Mouse (Mus musculus) CH12.LX (cell line): ENCODE data around the gene Cby1. TPM values are rescaled to one million over a fixed set of nuclear protein-coding genes. Genes with fewer than 3 reads are reported as not detected.

Experiments
- DNase-seq: peaks from one replicate; pipeline ENCODE4 v3.0.0-alpha.2; 2013; ENCODE audit errors: extremely low read depth
- H3K27ac ChIP-seq: 2 replicates; pipeline ENCODE4 v1.5.1; 2012; ENCODE audit warnings: low read depth, mild to moderate bottlenecking, control low read depth, moderate library complexity; ENCODE audit not compliant: insufficient read depth
- H3K27me3 ChIP-seq: replicated peaks from 2 replicates; pipeline ENCODE3; 2012; ENCODE audit warnings: inconsistent platforms
- H3K36me3 ChIP-seq, 2 experiments: replicated peaks in 1 of 2; 2 replicates each; pipeline versions ENCODE3 to v1.6.1; 2012; ENCODE audit warnings: inconsistent platforms in 1 of 2, low read length in 1 of 2, mild to moderate bottlenecking in 1 of 2, mixed read lengths in 1 of 2, moderate library complexity in 1 of 2; ENCODE audit not compliant: control insufficient read depth in 1 of 2, insufficient read depth in 1 of 2
- H3K4me1 ChIP-seq, 2 experiments: 2 replicates each; pipeline ENCODE4 v1.6.1; 2012; ENCODE audit warnings: inconsistent platforms in 1 of 2, moderate library complexity in 1 of 2; ENCODE audit not compliant: insufficient read depth in 2 of 2, control insufficient read depth in 1 of 2
- H3K4me2 ChIP-seq: 2 replicates; pipeline ENCODE4 v1.6.1; 2012; ENCODE audit warnings: low read depth, mild to moderate bottlenecking, control low read depth; ENCODE audit not compliant: poor library complexity, insufficient read depth, severe bottlenecking
- H3K4me3 ChIP-seq, 3 experiments: fragments of 150-350 bp in 1 of 3; sonication (generic) in 1 of 3; replicated peaks in 1 of 3; 2 replicates each; pipeline versions ENCODE3 to v1.5.1; 2011 to 2012; ENCODE audit warnings: low read depth in 2 of 3, low read length in 2 of 3, mild to moderate bottlenecking in 2 of 3, moderate library complexity in 2 of 3, control low read depth in 1 of 3, improper control_type of control experiment in 1 of 3, inconsistent platforms in 1 of 3, mixed read lengths in 1 of 3; ENCODE audit not compliant: poor library complexity in 1 of 3
- H3K79me2 ChIP-seq: replicated peaks from 2 replicates; pipeline ENCODE4 v1.6.1; 2012; ENCODE audit warnings: mild to moderate bottlenecking, moderate library complexity; ENCODE audit not compliant: control insufficient read depth, poor library complexity, insufficient read depth, severe bottlenecking; ENCODE audit errors: extremely low read depth
- H3K9ac ChIP-seq: 2 replicates; pipeline ENCODE4 v1.6.1; 2012; ENCODE audit warnings: low read depth, mild to moderate bottlenecking, control low read depth, moderate library complexity; ENCODE audit not compliant: insufficient read depth
- H3K9me3 ChIP-seq: replicated peaks from 2 replicates; pipeline ENCODE3; 2012; ENCODE audit warnings: low read length, inconsistent platforms, mixed read lengths
- BHLHE40 ChIP-seq: IDR thresholded peaks from 2 replicates; pipeline ENCODE4 v1.6.1; 2011; ENCODE audit warnings: mild to moderate bottlenecking, low read depth, low read length, improper control_type of control experiment
- CHD2 ChIP-seq: IDR thresholded peaks from 2 replicates; pipeline ENCODE4 v1.6.1; 2011; ENCODE audit warnings: low read length, improper control_type of control experiment
- ETS1 ChIP-seq: conservative IDR thresholded peaks from 2 replicates; pipeline ENCODE4 v1.6.1; 2012; ENCODE audit warnings: low read depth, mild to moderate bottlenecking, inconsistent platforms, low read length, improper control_type of control experiment, moderate library complexity
- HCFC1 ChIP-seq: IDR thresholded peaks from 2 replicates; pipeline ENCODE4 v1.6.1; 2012; ENCODE audit warnings: low read depth, mild to moderate bottlenecking, inconsistent platforms, low read length, improper control_type of control experiment
- JUND ChIP-seq: conservative IDR thresholded peaks from 2 replicates; pipeline ENCODE4 v1.6.1; 2011; ENCODE audit warnings: low read depth, low read length, improper control_type of control experiment
- KAT2A ChIP-seq: IDR thresholded peaks from 2 replicates; pipeline ENCODE4 v1.6.1; 2012; ENCODE audit warnings: low read length, improper control_type of control experiment, inconsistent platforms; ENCODE audit not compliant: insufficient replicate concordance
- MAX ChIP-seq: IDR thresholded peaks from 2 replicates; pipeline ENCODE4 v1.6.1; 2011; ENCODE audit warnings: low read length, improper control_type of control experiment
- MEF2A ChIP-seq: IDR thresholded peaks from 2 replicates; pipeline ENCODE4 v1.6.1; 2014; ENCODE audit warnings: low read depth, mild to moderate bottlenecking, inconsistent platforms, low read length, improper control_type of control experiment, borderline replicate concordance
- MXI1 ChIP-seq: IDR thresholded peaks from 2 replicates; pipeline ENCODE4 v1.6.1; 2011; ENCODE audit warnings: mild to moderate bottlenecking, low read depth, low read length, improper control_type of control experiment
- NELFE ChIP-seq: IDR thresholded peaks from 2 replicates; pipeline ENCODE4 v1.6.1; 2011; ENCODE audit warnings: low read depth, low read length, improper control_type of control experiment
- NRF1 ChIP-seq: IDR thresholded peaks from 2 replicates; pipeline ENCODE4 v1.6.1; 2014; ENCODE audit warnings: low read depth, mild to moderate bottlenecking, inconsistent platforms, low read length, improper control_type of control experiment, moderate library complexity
- SIN3A ChIP-seq: IDR thresholded peaks from 2 replicates; pipeline ENCODE4 v1.6.1; 2012; ENCODE audit warnings: low read length, improper control_type of control experiment, inconsistent platforms
- TCF12 ChIP-seq: IDR thresholded peaks from 2 replicates; pipeline ENCODE4 v1.6.1; 2014; ENCODE audit warnings: low read depth, mild to moderate bottlenecking, inconsistent platforms, low read length, improper control_type of control experiment
- ZKSCAN1 ChIP-seq: IDR thresholded peaks from 2 replicates; pipeline ENCODE4 v1.6.1; 2012; ENCODE audit warnings: low read depth, inconsistent platforms, low read length, improper control_type of control experiment, borderline replicate concordance
- ZMIZ1 ChIP-seq: IDR thresholded peaks from 2 replicates; pipeline ENCODE4 v1.6.1; 2012; ENCODE audit warnings: low read depth, mild to moderate bottlenecking, inconsistent platforms, low read length, improper control_type of control experiment
- dilution Hi-C: fragments of 300-500 bp; cut with MboI; formaldehyde crosslinking; loops from 2 replicates; pipeline ENCODE4 v1.14.3; 2020; ENCODE audit warnings: low sequenced_read_pairs; ENCODE audit not compliant: extremely low pct_unique_long_range_greater_than_20kb, extremely low pct_ligation_motif_present
- in situ Hi-C: fragments of 300-500 bp; cut with MboI; formaldehyde crosslinking; loops from 3 replicates; pipeline ENCODE4 v1.14.3; 2019; ENCODE audit warnings: low sequenced_read_pairs, low pct_ligation_motif_present, low pct_unique_long_range_greater_than_20kb, mixed read lengths
- polyA plus RNA-seq: library from polyadenylated mRNA; unstranded; fragments of >175 nt; gene quantifications from 2 replicates; pipeline ENCODE4 v1.2.1, GENCODE M21; 2012; ENCODE audit warnings: low read depth; ENCODE audit not compliant: insufficient read length
- total RNA-seq, 2 experiments: library from RNA; depleted of rRNA; stranded (reverse); fragments of 300-350 nt in 1 of 2; fragments of >200 nt in 1 of 2; gene quantifications; 2 replicates each; pipeline ENCODE4 v1.2.3; 2012 to 2014

Gene Cby1
- total and polyA plus RNA-seq, 3 experiments: 16.9 to 19.3 (median 17.6) TPM

DNA sequence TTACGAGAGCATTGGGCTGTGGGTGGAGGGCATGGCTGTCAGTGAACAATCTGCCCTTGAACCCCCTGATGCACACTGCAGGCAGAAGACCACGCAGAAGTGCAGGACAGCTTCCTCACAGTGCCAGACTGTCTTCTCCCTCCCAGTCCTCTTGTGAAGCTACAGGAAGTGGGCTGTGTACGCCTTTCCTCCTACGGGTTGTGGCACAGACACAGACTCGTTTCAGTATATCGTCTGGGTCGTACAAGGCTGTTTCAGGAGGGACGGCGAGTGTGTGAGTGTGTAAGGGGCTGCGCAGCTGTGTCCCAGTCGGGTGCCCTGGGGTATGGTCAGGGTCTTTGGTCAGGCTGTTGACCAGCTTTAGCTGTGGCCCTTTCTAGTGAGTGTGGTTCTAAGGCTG lies 34.7 kb downstream of the Cby1 start:
- Histone ChIP-seq H3K4me3 (no peak overlapping the region), H3K27me3 (peaks cover 9% of the 10 kb centered on the region), H3K36me3 (peaks cover 11 to 47% of the 10 kb centered on the region in 2 experiments), H3K4me2 (no peak overlapping the region), H3K9ac (no peak overlapping the region), H3K9me3 (no peaks in the 10 kb centered on the region), H3K27ac (no peak overlapping the region), H3K79me2 (peaks cover 28% of the 10 kb centered on the region), H3K4me1 (peaks cover 5 to 45% of the 10 kb centered on the region in 2 experiments)
- TF ChIP-seq MEF2A: no peak
- TF ChIP-seq NELFE: no peak
- TF ChIP-seq MXI1: no peak
- no peak for TF ChIP-seq JUND
- TF ChIP-seq KAT2A: no peak
- in situ Hi-C loops: no loop called here
- no peak for DNase-seq
- dilution Hi-C loops: no loop called here

DNA sequence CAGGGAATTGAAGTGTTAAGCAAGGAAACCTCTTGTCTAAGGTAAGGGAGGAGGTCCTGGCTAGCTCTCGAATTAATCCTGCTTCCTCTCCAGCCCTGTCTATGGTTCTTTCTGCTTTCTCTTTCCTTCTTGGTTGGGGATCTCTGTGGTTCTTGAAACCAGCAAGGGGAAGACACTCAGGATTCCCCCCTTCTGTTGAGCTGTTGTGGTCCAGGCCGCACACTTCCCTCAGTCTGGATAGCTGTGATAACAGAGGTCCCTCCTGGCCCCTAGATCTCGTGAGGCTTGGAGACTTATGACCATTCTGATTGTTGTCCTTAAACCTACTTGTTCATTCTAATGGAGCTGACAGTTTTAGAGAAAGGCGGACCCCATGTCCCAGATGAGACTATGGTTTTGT lies 35.5 kb downstream of the Cby1 start:
- H3K4me3 ChIP-seq: no peak overlapping the region
- H3K27ac ChIP-seq: no peak overlapping the region
- DNase-seq: no peak
- H3K9ac ChIP-seq: no peak overlapping the region
- peaks cover 2% of the 10 kb centered on the region for H3K27me3 ChIP-seq
- H3K4me2 ChIP-seq: no peak overlapping the region
- peaks cover 15 to 53% of the 10 kb centered on the region in 2 experiments for H3K36me3 ChIP-seq
- H3K79me2 ChIP-seq: peaks cover 28% of the 10 kb centered on the region
- in situ Hi-C loops (no loop called here), dilution Hi-C loops (no loop called here)
- peaks cover 5 to 38% of the 10 kb centered on the region in 2 experiments for H3K4me1 ChIP-seq
- H3K9me3 ChIP-seq: no peaks in the 10 kb centered on the region
- TF ChIP-seq CHD2: no peak
- no peak for TF ChIP-seq MXI1
- no peak for TF ChIP-seq NRF1
- TF ChIP-seq SIN3A: no peak
- TF ChIP-seq HCFC1: no peak
- TF ChIP-seq TCF12: no peak
- no peak for TF ChIP-seq ETS1
- no peak for TF ChIP-seq ZKSCAN1

DNA sequence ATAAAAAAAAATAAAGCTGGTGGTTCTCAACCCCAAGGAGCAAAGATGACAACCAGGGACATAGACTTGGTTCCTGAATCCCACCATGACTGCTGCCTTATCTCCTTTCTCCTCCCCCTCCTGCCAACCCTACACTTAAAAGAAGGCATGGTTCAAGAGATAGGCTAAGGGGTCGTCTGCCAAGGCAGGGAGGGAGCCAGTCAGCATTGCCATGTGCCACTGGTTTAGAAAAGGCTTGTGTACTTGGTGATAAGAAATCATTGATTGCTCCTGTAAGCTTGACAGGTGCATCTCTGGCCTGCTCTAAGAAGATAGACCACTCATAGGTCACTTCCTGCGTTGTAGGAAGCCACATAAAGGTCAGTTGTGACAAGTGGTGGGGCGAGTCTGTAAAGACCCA lies 36.5 kb downstream of the Cby1 start:
- Histone ChIP-seq H3K4me2 (no peak overlapping the region), H3K9ac (no peak overlapping the region), H3K4me1 (peaks cover 5 to 32% of the 10 kb centered on the region in 2 experiments)

More for the DNA sequence above, 36.5 kb downstream of the Cby1 start:
- peaks cover 15 to 54% of the 10 kb centered on the region in 2 experiments for H3K36me3 ChIP-seq
- dilution Hi-C loops: no loop called here
- no peak for DNase-seq
- TF ChIP-seq MAX (no peak), ZMIZ1 (no peak), BHLHE40 (no peak)
- no peaks in the 10 kb centered on the region for H3K27me3 ChIP-seq
- no peak overlapping the region for H3K4me3 ChIP-seq
- H3K9me3 ChIP-seq: no peaks in the 10 kb centered on the region
- H3K79me2 ChIP-seq: peaks cover 28% of the 10 kb centered on the region
- in situ Hi-C loops: no loop called here
- no peak overlapping the region for H3K27ac ChIP-seq
